Mouse (Mus musculus): ENCODE results near the gene Slc6a18. TPM values are rescaled to one million over a fixed set of nuclear protein-coding genes. Genes with fewer than 3 reads are reported as not detected.

Gene Slc6a18
- polyA plus RNA-seq, 1 experiment from 2014 or later: not detected

DNA sequence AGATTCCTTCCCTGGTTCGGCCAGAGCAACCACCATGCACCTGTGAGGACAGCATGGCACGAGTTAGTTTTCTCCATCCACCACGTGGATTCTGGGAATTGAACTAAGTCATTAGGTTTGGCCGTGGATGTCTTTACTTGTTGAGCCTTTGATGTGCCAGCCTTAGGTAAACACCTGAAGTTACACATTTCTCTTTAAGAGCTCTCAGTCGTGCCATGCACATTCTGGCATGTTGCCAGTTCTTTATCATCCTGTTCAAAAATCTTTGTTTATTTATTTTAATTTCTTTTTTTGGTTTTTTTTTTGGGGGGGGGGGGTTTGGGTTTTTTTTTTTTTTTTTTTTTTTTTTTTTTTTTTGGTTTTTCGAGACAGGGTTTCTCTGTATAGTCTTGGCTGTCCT is 40.0 kb downstream of the Slc6a18 start:
- H3K4me3 ChIP-seq (ENCODE audit: low read depth, low read length): no peak overlapping the region
- H3K9ac ChIP-seq (ENCODE audit: low read length): no peak overlapping the region
- DNase-seq (ENCODE audit: low spot score): no peak
- ATAC-seq (replicated peaks; ENCODE audit: low FRiP score): no peak
- no peaks in the 10 kb centered on the region for H3K9me3 ChIP-seq (ENCODE audit: control insufficient read depth, low read length)
- WGBS: 87% methylated on average over 5 of the region's 6 CpGs
- no peak overlapping the region for H3K4me2 ChIP-seq (ENCODE audit: low read depth, low read length, severe bottlenecking)
- no peaks in the 10 kb centered on the region for H3K27me3 ChIP-seq (ENCODE audit: control insufficient read depth, insufficient read depth, low read length)
- no peaks in the 10 kb centered on the region for H3K4me1 ChIP-seq (replicated peaks; ENCODE audit: control insufficient read depth, insufficient read depth, low read length)
- H3K27ac ChIP-seq (ENCODE audit: low read depth, low read length): no peak overlapping the region
- no peaks in the 10 kb centered on the region for H3K36me3 ChIP-seq (ENCODE audit: control insufficient read depth, insufficient read depth, low read length)

DNA sequence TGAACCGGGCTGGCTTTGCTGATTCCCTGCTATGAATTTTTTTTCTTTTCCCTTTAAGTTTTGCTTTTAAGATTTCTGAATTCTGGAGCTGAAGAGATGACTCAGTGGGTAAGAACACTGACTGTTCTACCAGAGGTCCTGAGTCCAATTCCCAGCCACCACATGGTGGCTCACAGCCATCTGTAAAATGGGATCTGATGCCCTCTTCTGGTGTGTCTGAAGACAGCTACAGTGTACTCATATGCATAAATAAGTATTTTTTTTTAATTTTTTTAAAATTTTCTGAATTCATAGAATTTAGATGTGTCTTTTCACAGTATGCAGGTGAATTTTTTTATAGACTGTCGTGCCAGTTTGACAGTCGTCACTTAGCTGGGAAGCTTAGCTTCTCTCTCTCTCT is 46.0 kb downstream of the Slc6a18 start:
- ATAC-seq (replicated peaks; ENCODE audit: low FRiP score) (no peak), DNase-seq (ENCODE audit: low spot score) (no peak)
- WGBS: 98% methylated on average over 3 of the region's 3 CpGs
- Histone ChIP-seq H3K36me3 (ENCODE audit: control insufficient read depth, insufficient read depth, low read length) (no peaks in the 10 kb centered on the region; the same call in 1 of the 2 replicates), H3K27me3 (ENCODE audit: control insufficient read depth, insufficient read depth, low read length) (no peaks in the 10 kb centered on the region), H3K27ac (ENCODE audit: low read depth, low read length) (no peak overlapping the region), H3K4me1 (replicated peaks; ENCODE audit: control insufficient read depth, insufficient read depth, low read length) (0 out of 2 replicates have a peak, but pooled peaks cover 2% of the 10 kb centered on the region), H3K4me3 (ENCODE audit: low read depth, low read length) (no peak overlapping the region), H3K4me2 (ENCODE audit: low read depth, low read length, severe bottlenecking) (no peak overlapping the region), H3K9me3 (ENCODE audit: control insufficient read depth, low read length) (no peaks in the 10 kb centered on the region), H3K9ac (ENCODE audit: low read length) (no peak overlapping the region)

DNA sequence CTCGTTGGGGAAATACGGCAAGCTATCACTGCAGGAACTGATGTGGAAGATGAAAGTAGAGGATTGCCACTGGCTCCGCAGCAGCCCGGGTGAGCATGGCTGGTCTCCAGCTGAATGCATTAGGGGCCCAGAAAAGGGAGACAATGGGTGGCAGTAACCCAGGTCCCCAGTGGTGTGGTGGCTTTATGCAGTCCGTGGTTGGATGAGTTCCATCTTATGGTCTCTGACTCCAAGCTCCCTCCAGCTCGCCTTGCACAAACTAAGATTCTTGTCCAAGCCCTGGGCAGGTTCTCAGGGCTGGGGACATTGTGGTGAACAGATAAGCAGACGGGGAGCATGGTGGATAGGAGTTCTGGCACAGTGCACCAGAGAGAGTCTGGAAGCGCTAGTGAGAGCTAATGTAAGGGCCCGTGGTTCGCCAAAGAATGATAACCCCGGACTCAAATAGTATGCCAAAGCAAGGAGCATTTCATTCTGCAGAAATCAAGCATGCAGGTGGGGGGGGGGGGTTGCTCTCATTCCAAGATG is 49.2 kb downstream of the Slc6a18 start:
- 89% methylated on average over 11 of the region's 11 CpGs for WGBS

DNA sequence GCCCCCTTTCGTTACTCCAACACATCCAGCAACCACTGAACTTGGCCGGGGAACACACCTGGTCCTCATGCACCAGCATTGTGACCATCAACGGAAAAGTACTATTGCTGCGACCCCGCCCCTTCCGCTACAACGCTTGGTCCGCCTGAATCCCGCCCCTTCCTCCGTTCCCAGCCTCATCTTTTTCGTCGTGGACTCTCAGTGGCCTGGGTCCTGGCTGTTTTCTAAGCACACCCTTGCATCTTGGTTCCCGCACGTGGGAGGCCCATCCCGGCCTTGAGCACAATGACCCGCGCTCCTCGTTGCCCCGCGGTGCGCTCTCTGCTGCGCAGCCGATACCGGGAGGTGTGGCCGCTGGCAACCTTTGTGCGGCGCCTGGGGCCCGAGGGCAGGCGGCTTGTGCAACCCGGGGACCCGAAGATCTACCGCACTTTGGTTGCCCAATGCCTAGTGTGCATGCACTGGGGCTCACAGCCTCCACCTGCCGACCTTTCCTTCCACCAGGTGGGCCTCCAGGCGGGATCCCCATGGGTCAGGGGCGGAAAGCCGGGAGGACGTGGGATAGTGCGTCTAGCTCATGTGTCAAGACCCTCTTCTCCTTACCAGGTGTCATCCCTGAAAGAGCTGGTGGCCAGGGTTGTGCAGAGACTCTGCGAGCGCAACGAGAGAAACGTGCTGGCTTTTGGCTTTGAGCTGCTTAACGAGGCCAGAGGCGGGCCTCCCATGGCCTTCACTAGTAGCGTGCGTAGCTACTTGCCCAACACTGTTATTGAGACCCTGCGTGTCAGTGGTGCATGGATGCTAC is 50.9 kb downstream of the Slc6a18 start, which contains the start of gene Tert:
Gene Tert (plus strand): TSS at position 167 of the 805 bp plus-strand sequence.
- Histone ChIP-seq H3K36me3 (ENCODE audit: control insufficient read depth, insufficient read depth, low read length) (no peaks in the 10 kb centered on the region; the same call in 1 of the 2 replicates), H3K27ac (ENCODE audit: low read depth, low read length) (no peak within 1 kb of the TSS), H3K27me3 (ENCODE audit: control insufficient read depth, insufficient read depth, low read length) (peaks cover 2% of the 10 kb centered on the region; the same call in 1 of the 2 replicates), H3K9ac (ENCODE audit: low read length) (peak within 1 kb of the TSS; percentile 76), H3K9me3 (ENCODE audit: control insufficient read depth, low read length) (no peaks in the 10 kb centered on the region), H3K4me3 (ENCODE audit: low read depth, low read length) (peak within 1 kb of the TSS; percentile 54), H3K4me1 (replicated peaks; ENCODE audit: control insufficient read depth, insufficient read depth, low read length) (0 out of 2 replicates have a peak, but pooled peaks cover 2% of the 10 kb centered on the region), H3K4me2 (ENCODE audit: low read depth, low read length, severe bottlenecking) (peak within 1 kb of the TSS; percentile 91)
- WGBS: 8% methylated on average over 47 of the region's 47 CpGs
- ATAC-seq (replicated peaks; ENCODE audit: low FRiP score): peak; percentile 87
- DNase-seq (ENCODE audit: low spot score): peak; percentile 79

More for the DNA sequence above, 49.2 kb downstream of the Slc6a18 start:
- 0 out of 2 replicates have a peak, but pooled peaks cover 2% of the 10 kb centered on the region for H3K4me1 ChIP-seq (replicated peaks; ENCODE audit: control insufficient read depth, insufficient read depth, low read length)
- no peaks in the 10 kb centered on the region for H3K9me3 ChIP-seq (ENCODE audit: control insufficient read depth, low read length)
- no peak overlapping the region for H3K27ac ChIP-seq (ENCODE audit: low read depth, low read length)
- no peaks in the 10 kb centered on the region; the same call in 1 of the 2 replicates for H3K36me3 ChIP-seq (ENCODE audit: control insufficient read depth, insufficient read depth, low read length)
- H3K9ac ChIP-seq (ENCODE audit: low read length): no peak overlapping the region
- no peak for DNase-seq (ENCODE audit: low spot score)
- no peak overlapping the region for H3K4me3 ChIP-seq (ENCODE audit: low read depth, low read length)
- H3K4me2 ChIP-seq (ENCODE audit: low read depth, low read length, severe bottlenecking): no peak overlapping the region
- ATAC-seq (replicated peaks; ENCODE audit: low FRiP score): no peak
- peaks cover 2% of the 10 kb centered on the region; the same call in 1 of the 2 replicates for H3K27me3 ChIP-seq (ENCODE audit: control insufficient read depth, insufficient read depth, low read length)

DNA sequence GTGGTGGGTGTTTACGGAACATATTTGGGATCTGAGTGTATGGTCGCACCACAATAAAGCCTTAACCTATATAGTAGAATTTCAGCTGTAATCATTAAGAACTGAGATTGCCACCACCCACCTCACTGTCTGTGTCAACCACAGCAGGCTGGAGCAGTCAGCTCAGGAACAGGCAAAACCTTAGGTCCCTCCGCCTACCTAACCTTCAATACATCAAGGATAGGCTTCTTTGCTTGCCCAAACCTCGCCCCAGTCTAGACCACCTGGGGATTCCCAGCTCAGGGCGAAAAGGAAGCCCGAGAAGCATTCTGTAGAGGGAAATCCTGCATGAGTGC is 51.4 kb downstream of the Slc6a18 start:
- ATAC-seq (replicated peaks; ENCODE audit: low FRiP score) (no peak), DNase-seq (ENCODE audit: low spot score) (no peak)
- 43% methylated on average over 6 of the region's 6 CpGs for WGBS
- Histone ChIP-seq H3K4me3 (ENCODE audit: low read depth, low read length) (peak overlapping the region; percentile 54), H3K36me3 (ENCODE audit: control insufficient read depth, insufficient read depth, low read length) (no peaks in the 10 kb centered on the region; the same call in 1 of the 2 replicates), H3K9ac (ENCODE audit: low read length) (peak overlapping the region; percentile 76), H3K4me1 (replicated peaks; ENCODE audit: control insufficient read depth, insufficient read depth, low read length) (0 out of 2 replicates have a peak, but pooled peaks cover 2% of the 10 kb centered on the region), H3K9me3 (ENCODE audit: control insufficient read depth, low read length) (no peaks in the 10 kb centered on the region), H3K27ac (ENCODE audit: low read depth, low read length) (no peak overlapping the region), H3K4me2 (ENCODE audit: low read depth, low read length, severe bottlenecking) (peak overlapping the region; percentile 91), H3K27me3 (ENCODE audit: control insufficient read depth, insufficient read depth, low read length) (peaks cover 2% of the 10 kb centered on the region; the same call in 1 of the 2 replicates)

DNA sequence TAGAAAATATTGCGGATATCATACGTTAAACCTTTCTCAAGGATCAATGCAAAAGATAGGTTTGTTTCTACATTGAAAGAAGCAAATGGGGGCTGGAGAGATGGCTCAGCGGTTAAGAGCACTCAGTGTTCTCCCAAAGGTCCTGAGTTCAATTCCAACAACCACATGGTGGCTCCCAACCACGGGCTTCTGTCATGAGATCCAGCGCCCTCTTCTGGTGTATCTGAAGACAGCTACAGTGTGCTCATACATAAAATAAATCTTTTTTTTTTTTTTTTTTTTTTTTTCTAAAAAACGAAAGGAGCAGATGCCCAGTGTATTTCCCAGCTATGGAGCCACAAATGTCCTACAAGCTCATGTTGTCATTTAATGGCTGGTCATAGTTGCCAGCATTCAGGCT is 57.2 kb downstream of the Slc6a18 start:
- no peak for DNase-seq (ENCODE audit: low spot score)
- H3K4me1 ChIP-seq (replicated peaks; ENCODE audit: control insufficient read depth, insufficient read depth, low read length): no peaks in the 10 kb centered on the region
- no peak overlapping the region for H3K27ac ChIP-seq (ENCODE audit: low read depth, low read length)
- no peak overlapping the region for H3K4me2 ChIP-seq (ENCODE audit: low read depth, low read length, severe bottlenecking)
- no peaks in the 10 kb centered on the region for H3K9me3 ChIP-seq (ENCODE audit: control insufficient read depth, low read length)
- H3K9ac ChIP-seq (ENCODE audit: low read length): no peak overlapping the region
- H3K4me3 ChIP-seq (ENCODE audit: low read depth, low read length): no peak overlapping the region
- peaks cover 6% of the 10 kb centered on the region; the same call in 1 of the 2 replicates for H3K36me3 ChIP-seq (ENCODE audit: control insufficient read depth, insufficient read depth, low read length)
- H3K27me3 ChIP-seq (ENCODE audit: control insufficient read depth, insufficient read depth, low read length): no peaks in the 10 kb centered on the region; the same call in 1 of the 2 replicates
- 77% methylated on average over 6 of the region's 6 CpGs for WGBS
- no peak for ATAC-seq (replicated peaks; ENCODE audit: low FRiP score)

DNA sequence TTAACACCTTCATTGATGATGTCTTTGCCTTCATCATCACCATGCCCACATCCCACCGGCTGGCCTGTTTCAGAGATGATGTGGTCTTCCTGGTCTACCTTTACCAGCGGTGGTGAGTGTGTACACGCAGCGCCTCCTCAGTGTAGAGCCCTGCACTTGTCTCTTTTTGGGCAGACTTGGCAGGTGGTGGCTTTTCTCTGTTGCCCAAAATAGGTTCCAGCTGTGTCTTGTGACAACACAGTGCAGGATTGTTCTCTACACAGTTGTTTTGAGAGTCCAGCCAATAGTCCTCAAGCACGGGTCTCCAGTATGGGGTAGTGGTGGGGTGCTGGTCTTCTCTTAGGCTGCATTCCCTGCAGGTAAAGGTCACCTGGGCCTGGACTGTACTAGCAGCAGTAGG is 59.4 kb downstream of the Slc6a18 start:
- no peaks in the 10 kb centered on the region for H3K4me1 ChIP-seq (replicated peaks; ENCODE audit: control insufficient read depth, insufficient read depth, low read length)
- no peak overlapping the region for H3K4me2 ChIP-seq (ENCODE audit: low read depth, low read length, severe bottlenecking)
- no peak overlapping the region for H3K9ac ChIP-seq (ENCODE audit: low read length)
- DNase-seq (ENCODE audit: low spot score): no peak
- H3K9me3 ChIP-seq (ENCODE audit: control insufficient read depth, low read length): no peaks in the 10 kb centered on the region
- WGBS: 96% methylated on average over 5 of the region's 5 CpGs
- no peak overlapping the region for H3K27ac ChIP-seq (ENCODE audit: low read depth, low read length)
- H3K36me3 ChIP-seq (ENCODE audit: control insufficient read depth, insufficient read depth, low read length): peaks cover 6% of the 10 kb centered on the region; the same call in 1 of the 2 replicates
- ATAC-seq (replicated peaks; ENCODE audit: low FRiP score): no peak
- no peaks in the 10 kb centered on the region for H3K27me3 ChIP-seq (ENCODE audit: control insufficient read depth, insufficient read depth, low read length)
- H3K4me3 ChIP-seq (ENCODE audit: low read depth, low read length): no peak overlapping the region

All from forebrain, embryonic 11.5 days (tissue).